Mouse (Mus musculus): ENCODE measurements around the gene Mrpl2. TPM values are rescaled to one million over a fixed set of nuclear protein-coding genes. Genes with fewer than 3 reads are reported as not detected.

Gene Mrpl2
- total RNA-seq (2021) = 100 to 1,000 TPM in 1 of 2 experiments, 10 to 100 TPM in 1; 82.9 to 113 TPM
- polyA plus RNA-seq (2012; rRNA removed) = 343 and 456 TPM in 2 replicates
- long read RNA-seq, transcript Mrpl2-201 (7 exons, 1,031 nt) = major isoform, 80 of 89 reads
- long read RNA-seq, partial matches to known transcripts = 3 of 89 reads
- long read RNA-seq, other reads (novel, unspliced or antisense) = 3 of 89 reads

DNA sequence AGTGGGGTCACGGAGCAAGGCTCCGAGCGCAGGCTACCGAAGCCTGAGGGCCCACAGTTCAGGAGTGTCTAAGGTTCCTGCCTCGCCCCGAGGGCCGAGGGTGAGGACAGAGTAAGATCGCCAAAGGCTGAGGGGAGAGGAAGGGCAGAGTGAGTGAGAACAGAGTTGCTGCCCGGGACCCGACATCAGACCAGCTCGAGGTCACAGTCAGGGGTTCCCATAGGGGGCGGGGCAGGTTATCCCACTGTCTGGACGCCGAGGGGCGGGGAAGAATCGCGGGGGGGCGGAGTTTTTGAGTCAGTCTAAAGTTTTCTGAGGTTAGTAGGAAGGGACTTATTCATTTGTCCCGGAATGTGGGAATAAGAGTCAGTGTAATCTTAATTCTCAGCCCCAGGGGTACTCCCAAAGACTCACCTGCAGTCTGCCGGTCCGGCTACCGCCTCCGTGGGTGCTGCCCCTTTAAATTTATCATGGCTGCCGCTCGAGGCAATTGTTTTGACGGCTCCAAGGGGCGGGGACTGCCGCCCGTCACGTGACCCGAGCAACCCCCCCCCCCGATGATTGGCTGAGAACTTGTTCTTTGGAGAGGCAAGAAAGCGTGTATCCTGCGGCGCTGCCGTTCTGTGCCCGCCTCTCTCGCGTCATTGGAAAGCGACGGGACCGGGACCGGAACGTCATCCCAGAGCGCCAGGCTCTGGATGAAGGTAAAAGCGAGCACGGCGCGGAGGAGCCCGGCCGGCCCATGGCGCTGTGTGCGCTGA, at the start of gene Mrpl2, which contains the start of gene Klc4:
Mrpl2 (plus strand) TSS at position 669 of the 761 bp plus-strand sequence.
Klc4 (minus strand) TSS at position 462 of the 761 bp plus-strand sequence.
- DNase-seq = peak; percentile 98

GRCm38 (mm10) chr17:46597956-46598355, 48.1 kb upstream of the Mrpl2 start:
- DNase-seq = no peak

DNA sequence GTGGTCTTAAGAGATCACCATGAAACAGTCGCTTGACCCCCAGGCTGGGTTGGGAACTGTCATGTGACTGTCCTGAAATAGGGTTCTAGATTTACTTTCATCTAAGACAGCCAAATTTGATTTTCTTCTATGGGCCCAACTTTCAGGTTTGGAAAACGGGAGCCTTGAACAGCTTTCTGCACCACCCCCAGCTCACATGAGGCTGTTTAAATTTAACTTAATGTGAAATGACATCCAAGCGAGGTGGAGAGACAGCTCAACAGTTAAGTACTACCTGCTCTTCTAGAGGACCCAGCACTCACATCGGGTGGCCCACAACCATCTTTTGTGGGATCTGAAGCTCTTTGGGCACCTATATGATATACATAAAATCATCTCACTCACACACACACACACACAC, 47.1 kb upstream of the Mrpl2 start:
- DNase-seq = no peak

DNA sequence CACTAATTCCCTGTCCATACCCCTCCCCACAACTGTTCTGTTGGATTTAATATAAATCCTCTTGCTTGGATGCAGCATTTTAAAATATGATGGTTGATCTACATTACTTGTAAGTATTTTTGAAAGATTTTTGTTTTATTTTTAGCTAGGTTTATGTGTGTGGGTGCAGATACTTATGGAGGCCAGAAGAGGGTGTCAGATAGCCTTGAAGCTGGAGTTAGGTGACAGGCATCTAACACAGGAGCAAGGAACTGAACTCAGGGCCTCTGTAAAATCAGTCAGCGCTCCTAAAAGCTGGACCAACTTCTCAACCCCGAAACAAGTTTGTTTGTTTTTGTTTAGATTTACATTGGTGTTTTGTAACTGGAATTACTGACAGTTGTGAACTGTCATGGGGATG, 45.5 kb upstream of the Mrpl2 start:
- DNase-seq = no peak

DNA sequence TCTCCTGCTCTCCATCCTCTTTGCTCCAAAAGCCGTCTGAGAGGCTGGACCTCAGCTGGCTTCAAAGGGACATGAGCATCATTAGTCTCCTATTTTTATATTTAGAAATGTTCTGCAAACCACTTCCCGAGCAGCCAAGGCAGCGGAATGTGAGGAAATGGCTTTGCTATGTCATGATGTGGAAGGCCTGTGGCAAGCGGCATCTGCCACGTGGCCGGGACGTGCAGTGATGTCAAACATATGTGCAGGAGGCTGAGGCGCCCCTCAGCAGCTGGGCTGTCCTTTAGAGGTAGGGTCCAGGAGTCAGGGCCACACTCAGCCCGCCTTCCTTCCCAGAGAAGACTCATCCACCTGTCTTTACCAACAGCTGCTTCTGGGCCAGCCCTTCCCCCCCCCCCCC, 43.8 kb upstream of the Mrpl2 start:
- DNase-seq = no peak

- no peak for DNase-seq
Observed at GRCm38 (mm10) chr17:46603229-46603628, 42.8 kb upstream of the Mrpl2 start.

- DNase-seq = no peak
Observed at GRCm38 (mm10) chr17:46605126-46605525, 40.9 kb upstream of the Mrpl2 start.

DNA sequence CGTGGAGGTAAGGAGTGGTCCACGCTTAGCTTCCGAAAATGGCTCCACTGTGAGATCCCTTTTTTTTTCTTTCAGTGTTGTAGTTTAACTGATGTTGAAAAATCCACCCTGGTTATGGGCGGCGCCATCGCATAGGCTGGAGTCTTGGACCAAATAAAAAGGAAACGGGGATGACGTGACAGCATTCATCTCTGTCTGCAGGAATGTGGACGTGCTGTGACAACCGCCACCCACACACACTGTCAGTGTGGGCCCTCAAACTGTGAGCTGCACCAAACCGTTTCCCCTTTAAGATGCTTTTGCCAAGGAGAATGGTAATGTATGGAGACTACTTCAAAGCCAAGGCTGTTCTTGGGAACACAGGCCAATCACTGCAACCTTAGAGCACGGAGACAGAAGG, 40.0 kb upstream of the Mrpl2 start:
- DNase-seq = no peak

GRCm38 (mm10) chr17:46609721-46610514, 36.1 kb upstream of the Mrpl2 start:
- peak; percentile 26 for DNase-seq

DNA sequence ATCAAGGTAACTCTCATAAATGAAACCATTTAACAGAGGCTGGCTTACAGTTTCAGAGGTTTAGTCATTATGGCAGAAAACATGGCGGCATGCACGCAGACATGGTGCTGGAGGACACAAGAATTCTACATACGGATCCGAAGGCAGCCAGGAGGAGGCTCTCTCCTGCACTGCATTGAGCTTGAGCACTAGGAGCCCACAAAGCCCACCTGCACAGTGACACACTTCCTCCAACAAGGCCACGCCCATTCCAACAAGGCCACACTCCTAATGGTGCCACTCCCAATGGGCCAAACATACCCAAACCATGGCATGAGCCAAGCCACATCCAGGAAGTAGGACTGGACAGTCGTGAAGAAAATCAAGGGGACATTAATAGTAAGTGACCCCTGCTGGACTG, 34.7 kb upstream of the Mrpl2 start:
- no peak for DNase-seq

- no peak for DNase-seq
Observed at GRCm38 (mm10) chr17:46612189-46612588, 33.8 kb upstream of the Mrpl2 start.

- DNase-seq = peak; percentile 19
Observed at GRCm38 (mm10) chr17:46612820-46613219, 33.2 kb upstream of the Mrpl2 start.

DNA sequence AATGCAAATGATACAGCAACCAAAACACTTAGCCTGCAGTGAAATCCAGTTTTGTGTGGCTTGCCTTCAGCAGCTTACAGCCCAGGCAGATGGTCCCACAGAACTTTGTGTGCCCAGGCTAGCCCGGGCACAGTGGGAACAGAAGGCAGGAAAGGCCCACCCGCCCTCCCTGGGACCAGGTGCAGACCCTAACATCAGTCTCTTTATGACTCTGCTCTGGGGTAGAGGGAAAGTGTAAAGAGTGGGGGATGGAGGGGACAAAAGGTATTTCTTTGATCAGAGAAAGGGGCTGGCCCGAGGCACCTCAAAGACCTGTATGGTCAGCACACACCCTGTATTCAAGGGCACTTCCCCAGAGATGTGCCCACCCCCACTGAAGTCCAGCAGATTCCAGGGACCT, 32.8 kb upstream of the Mrpl2 start:
- DNase-seq = no peak

DNA sequence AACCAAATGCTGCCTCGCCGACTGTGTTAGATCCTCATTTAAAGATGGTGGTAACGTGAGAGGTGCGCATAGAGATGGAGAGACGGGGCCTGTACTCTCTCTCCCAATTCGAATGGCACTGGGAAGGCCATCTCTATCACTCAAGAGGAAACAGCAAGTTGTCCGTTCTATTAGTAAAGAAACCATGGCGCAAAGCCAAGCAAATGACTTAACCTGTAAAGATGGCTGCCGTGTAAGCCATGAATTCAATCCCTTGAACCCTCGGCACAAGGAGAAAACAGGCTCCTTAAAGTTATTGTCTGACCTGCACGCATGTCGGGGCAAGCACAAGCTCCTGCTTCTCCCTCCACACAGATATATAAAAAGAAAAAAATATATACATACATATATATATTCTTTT, 28.2 kb upstream of the Mrpl2 start:
- DNase-seq = no peak

DNA sequence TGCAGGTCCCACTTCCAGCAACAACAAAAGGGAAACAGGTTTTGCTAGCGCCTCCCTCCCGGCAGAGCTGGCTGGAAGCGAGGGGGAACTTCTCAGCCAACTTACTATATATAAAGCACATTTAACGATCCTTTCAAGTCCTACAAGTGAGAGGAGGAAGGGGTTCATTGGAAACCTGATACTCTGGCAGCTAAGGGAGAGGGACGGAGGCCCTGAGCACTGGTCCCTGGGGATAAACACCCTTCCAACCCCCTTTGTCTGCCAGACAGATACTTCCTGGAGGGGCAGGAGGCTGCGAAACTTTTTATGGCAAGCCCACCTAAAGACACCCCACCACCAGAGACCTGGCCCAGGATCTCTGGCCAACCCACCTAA, 27.6 kb upstream of the Mrpl2 start:
- DNase-seq = no peak

DNA sequence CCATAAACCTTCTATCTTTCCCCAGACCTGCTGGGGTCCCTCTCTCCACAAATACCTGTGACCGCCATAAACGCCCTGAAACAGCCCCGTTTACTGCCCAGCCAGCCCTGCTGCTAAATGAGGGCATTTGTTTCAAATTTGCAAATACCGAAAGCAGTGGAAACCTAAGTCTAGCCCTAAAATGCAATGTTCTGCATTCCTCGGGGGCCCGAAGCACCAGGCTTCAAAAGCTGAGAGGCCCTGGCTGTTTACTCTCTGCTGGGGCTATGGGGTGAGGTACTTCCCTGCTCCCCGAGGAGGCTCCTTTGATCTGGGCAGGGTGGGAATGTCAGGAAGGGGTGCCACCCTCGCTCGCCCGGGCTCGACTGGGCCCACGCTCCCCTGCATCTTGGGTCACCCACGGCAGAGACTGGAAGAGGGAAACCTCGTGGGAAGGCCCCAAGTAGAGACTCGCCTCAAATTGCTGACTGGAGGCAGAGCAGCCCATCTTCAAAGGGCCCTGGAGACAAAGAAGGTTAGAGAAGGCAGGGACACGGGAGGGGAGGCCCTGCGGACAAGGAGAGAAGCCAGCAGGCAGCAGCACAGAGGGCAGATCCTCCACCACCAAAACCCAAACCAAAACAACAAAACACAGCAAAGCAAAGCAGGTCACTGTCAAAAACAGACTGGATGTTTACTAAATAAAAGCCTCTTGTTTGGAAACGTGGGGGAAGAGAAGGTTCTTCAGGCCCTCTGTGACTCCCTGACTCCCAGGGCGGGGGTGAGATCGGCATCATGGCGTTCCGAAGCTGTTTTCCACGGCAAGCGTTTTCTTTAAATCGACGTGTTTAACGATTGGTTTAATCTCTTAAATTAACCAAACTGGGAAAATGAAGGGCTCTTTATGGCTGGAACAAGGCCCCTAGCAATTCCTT, 27.0 kb upstream of the Mrpl2 start:
- no peak for DNase-seq

- DNase-seq = no peak
Observed at GRCm38 (mm10) chr17:46619683-46620357, 26.2 kb upstream of the Mrpl2 start.

DNA sequence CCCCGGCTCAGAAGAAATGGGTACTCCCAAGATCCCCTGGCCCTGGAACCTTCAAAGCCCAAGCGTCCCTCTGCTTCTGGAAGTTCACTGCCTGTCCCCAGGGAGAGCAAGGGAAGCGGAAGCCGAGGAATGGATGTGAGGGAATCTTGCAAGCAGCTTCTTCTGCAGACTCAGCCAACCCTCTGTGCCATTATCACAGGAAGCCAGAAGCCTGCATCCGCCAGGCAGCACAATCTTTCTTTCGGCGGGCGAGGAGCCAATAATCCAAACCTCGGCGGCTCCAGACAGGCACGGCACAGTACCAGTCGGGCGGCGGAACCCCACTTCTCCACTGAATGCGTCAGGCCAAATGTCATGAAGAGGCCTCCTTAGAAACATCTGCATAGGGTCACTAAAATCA, 24.7 kb upstream of the Mrpl2 start:
- peak; percentile 70 for DNase-seq

DNA sequence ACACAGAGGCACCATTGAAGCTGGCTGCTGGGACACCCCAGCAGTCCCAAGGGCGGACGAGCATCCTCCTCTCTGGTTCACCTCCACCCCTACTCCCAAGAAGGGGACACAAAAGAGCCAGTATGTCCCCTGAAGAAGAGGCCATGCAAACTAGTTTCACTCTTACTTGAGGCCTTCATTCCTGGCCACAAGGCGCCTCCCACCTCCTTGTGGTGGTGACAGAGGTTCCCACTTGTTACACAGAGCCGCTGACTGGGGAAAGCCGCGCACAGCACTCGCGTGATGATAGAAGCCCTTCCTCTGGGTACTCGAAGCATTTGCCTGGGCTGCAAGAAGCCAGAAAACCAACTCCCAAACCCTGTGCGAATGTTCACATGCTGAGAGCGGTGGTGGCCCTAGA, 23.8 kb upstream of the Mrpl2 start:
- no peak for DNase-seq

DNA sequence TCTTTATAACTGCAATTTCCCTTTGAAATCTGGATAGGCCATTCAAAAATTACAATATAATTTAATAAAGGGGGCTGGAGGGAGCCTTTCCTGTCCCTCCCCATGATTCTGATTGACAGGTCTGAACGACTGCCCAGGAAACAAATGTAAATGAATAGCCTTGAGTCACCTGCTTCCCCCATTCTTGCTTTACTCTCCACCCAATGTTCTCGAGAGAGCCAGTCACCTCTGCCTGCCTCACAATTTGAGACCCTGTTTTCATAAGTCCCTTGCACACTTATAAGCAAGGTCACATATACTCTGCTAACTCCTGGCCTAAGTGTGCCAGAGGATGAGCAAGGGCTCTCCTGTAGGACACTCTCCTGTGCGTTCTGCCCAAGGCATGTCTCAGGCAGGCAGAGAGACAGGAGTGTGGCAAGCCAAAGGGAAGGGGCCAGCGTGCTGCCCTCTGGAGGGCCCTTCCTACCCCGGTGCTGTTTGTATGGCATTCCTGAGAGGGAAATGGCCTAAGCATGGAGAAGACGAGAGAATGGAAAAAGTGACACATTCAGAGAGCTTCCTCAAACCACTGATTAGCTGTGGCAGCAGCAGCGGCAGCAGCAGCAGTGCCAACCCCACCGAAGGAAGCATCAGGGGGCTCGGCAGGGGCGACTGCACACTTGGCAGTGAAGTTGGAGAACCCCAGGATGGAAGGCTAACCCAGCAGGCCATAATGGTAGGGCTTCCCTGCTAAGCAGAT, 22.0 kb upstream of the Mrpl2 start:
- no peak for DNase-seq

- DNase-seq = no peak
Observed at GRCm38 (mm10) chr17:46624598-46624997, 21.4 kb upstream of the Mrpl2 start.
